Mouse (Mus musculus): ENCODE results near the gene Gm49396. TPM values are rescaled to one million over a fixed set of nuclear protein-coding genes. Genes with fewer than 3 reads are reported as not detected.

The Gm49396 gene
- total and polyA plus RNA-seq, 2 experiments from 2014 or later: 3.7 to 6.4 TPM

DNA sequence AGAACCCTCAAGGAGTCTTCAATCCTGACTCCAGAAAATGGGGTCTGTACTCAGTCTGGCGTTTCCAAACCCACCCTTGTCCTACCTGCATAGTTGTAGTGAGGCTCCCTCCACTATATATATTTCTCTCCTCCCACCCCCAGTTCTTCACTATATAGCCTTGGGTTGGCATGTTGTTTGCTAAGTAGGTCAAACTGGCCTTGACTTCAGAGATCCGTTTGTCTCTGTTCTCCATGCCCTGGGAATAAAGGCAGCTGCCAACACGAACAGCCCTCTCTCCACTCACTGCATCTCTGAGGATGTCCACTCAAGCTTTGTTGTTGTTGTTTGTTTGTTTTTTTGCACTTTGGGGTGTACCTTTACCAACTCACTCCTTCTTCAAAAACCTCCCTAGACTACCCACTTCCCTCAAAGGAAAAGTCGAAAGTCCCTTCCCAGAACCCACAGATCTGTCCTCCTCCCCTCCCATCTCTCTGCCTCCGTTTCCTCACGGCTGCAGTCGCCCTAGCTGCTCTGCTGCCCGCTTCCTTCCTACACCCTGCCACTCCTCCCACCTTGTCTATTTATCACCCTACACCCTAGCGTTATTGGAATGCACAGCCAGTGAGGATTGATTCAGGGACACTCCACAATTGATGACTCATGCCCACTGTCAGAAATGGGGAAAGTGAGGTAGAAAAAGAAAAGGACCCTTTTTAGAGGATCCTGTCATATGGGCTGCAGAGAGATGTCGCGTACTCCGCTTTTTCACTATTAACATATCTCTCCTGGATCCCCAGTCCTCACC is 4.3 kb upstream of the Gm49396 start:
- H3K4me1 ChIP-seq (ENCODE audit: insufficient read depth, low read length): peaks cover 10% of the 10 kb centered on the region
- H3K4me3 ChIP-seq (ENCODE audit: low read length): peak overlapping the region; percentile 60
- 14% methylated on average over 12 of the region's 12 CpGs for WGBS
- peak overlapping the region; percentile 71; the same call in 1 of the 2 replicates for H3K27ac ChIP-seq
- ATAC-seq: no peak
- peak overlapping the region; percentile 99 for H3K4me2 ChIP-seq (ENCODE audit: low read depth, low read length)
- H3K36me3 ChIP-seq (ENCODE audit: insufficient read depth, low read length): peaks cover 19% of the 10 kb centered on the region
- DNase-seq (ENCODE audit: low spot score): no peak
- no peaks in the 10 kb centered on the region for H3K9me3 ChIP-seq (ENCODE audit: low read length)
- TF ChIP-seq CTCF (IDR thresholded peaks at IDR 0.05; ENCODE audit: low read depth): no peak
- peak overlapping the region; percentile 64 for H3K9ac ChIP-seq (replicated peaks; ENCODE audit: low read length)
- H3K27me3 ChIP-seq (ENCODE audit: insufficient read depth, low read length): no peaks in the 10 kb centered on the region

DNA sequence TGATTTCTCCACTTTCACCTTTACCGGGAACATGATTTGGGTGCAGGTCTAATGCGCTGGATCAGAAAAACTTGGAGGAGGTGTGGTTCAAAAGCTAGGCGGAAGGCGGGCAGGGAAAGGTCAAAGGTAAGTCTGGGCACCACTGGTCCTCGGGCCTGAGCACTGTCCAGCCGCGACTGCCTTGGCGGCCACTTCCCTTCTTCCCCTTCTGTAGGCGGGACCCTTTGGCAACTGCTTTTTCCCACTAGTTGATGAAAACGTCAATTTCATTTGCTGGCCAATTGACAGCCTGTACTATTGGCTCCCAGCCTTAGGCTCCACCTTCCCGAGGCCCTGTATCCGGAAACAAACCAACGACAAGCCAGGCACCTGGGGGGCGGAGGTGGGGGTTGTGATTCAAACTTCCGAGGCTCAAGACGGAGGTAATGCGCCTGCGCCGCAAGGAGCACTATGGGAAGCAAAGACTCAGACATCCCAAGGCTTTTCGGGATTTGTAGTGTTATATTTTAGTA is 3.6 kb upstream of the Gm49396 start, which contains the start of gene Lin37:
Gene Lin37 (minus strand): TSS at position 396 of the 512 bp plus-strand sequence.
- Histone ChIP-seq H3K27me3 (ENCODE audit: insufficient read depth, low read length) (no peaks in the 10 kb centered on the region), H3K36me3 (ENCODE audit: insufficient read depth, low read length) (peaks cover 19% of the 10 kb centered on the region), H3K4me1 (ENCODE audit: insufficient read depth, low read length) (peaks cover 10% of the 10 kb centered on the region), H3K4me2 (ENCODE audit: low read depth, low read length) (peak within 1 kb of the TSS; percentile 99), H3K4me3 (ENCODE audit: low read length) (peak within 1 kb of the TSS; percentile 60), H3K27ac (peak within 1 kb of the TSS; percentile 71), H3K9ac (replicated peaks; ENCODE audit: low read length) (peak within 1 kb of the TSS; percentile 64), H3K9me3 (ENCODE audit: low read length) (no peaks in the 10 kb centered on the region)
- DNase-seq (ENCODE audit: low spot score) (peak; percentile 99), ATAC-seq (peak; percentile 90)
- under 1% methylated on average over 20 of the region's 20 CpGs for WGBS
- no peak for TF ChIP-seq CTCF (IDR thresholded peaks at IDR 0.05; ENCODE audit: low read depth)

DNA sequence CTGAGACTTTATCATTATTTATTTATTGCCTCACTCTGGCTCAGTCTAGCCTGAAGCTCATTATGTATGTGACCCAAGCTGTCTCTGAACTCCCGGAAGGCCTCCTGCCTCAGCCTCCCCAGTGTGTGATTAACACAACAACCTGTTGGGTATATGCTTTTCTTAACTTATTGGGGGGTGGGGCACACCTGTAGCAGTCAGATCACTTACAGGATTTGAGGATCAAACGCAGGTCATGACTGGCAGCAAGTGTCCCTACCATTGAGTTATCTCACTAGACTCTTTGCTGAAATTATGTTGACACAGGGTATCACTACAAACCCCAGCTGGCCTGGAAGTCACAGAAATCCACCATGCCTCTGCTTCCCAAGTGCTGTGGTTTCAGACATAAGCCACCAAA is 2.8 kb upstream of the Gm49396 start:
- DNase-seq (ENCODE audit: low spot score): no peak
- no peak for TF ChIP-seq CTCF (IDR thresholded peaks at IDR 0.05; ENCODE audit: low read depth)
- Histone ChIP-seq H3K4me2 (ENCODE audit: low read depth, low read length) (no peak overlapping the region), H3K27me3 (ENCODE audit: insufficient read depth, low read length) (no peaks in the 10 kb centered on the region), H3K9ac (replicated peaks; ENCODE audit: low read length) (no peak overlapping the region), H3K9me3 (ENCODE audit: low read length) (no peaks in the 10 kb centered on the region), H3K27ac (no peak overlapping the region), H3K36me3 (ENCODE audit: insufficient read depth, low read length) (peaks cover 17% of the 10 kb centered on the region; the same call in 1 of the 2 replicates), H3K4me3 (ENCODE audit: low read length) (no peak overlapping the region), H3K4me1 (ENCODE audit: insufficient read depth, low read length) (peaks cover 10% of the 10 kb centered on the region)
- no peak for ATAC-seq
- WGBS: 68% methylated on average over 2 of the region's 2 CpGs

DNA sequence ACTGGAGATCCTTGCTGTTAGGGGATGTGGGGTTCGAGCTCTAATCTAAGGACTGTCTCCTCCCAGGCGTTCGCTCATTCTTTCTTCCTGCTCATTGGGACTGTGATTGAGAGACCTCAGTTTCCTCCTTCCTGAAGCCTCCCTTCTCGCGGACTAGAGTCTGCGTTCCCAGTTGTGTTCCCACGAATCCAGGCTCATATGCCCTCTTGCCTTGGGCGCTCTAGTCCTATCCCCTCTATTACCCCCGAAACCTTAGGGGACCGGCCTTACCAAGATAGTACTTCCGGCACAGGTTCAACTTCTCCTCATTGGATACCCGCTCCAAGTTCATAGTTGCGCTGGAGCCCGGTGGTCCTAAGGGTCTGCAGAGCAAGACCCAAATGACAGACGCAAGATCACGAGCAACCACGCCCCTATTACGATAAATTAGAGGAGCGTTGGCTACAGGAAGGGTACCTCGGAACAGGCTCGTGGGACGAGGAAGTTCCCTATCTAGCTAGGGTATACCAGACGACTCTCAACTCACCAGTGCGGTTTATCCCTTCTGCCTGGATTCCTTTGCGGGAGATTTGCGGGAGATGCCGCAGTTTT is 523 bp upstream of the Gm49396 start:
- TF ChIP-seq CTCF (IDR thresholded peaks at IDR 0.05; ENCODE audit: low read depth): no peak
- peak overlapping the region; percentile 90 for H3K4me2 ChIP-seq (ENCODE audit: low read depth, low read length)
- 2% methylated on average over 27 of the region's 27 CpGs for WGBS
- H3K9me3 ChIP-seq (ENCODE audit: low read length): no peaks in the 10 kb centered on the region
- peak overlapping the region; percentile 65 for H3K9ac ChIP-seq (replicated peaks; ENCODE audit: low read length)
- H3K36me3 ChIP-seq (ENCODE audit: insufficient read depth, low read length): peaks cover 23% of the 10 kb centered on the region
- peak; percentile 26 for DNase-seq (ENCODE audit: low spot score)
- H3K27me3 ChIP-seq (ENCODE audit: insufficient read depth, low read length): no peaks in the 10 kb centered on the region
- peak overlapping the region; percentile 63 for H3K4me3 ChIP-seq (ENCODE audit: low read length)
- peaks cover 10% of the 10 kb centered on the region for H3K4me1 ChIP-seq (ENCODE audit: insufficient read depth, low read length)
- H3K27ac ChIP-seq: peak overlapping the region; percentile 89
- peak; percentile 6; the same call in 1 of the 2 replicates for ATAC-seq

DNA sequence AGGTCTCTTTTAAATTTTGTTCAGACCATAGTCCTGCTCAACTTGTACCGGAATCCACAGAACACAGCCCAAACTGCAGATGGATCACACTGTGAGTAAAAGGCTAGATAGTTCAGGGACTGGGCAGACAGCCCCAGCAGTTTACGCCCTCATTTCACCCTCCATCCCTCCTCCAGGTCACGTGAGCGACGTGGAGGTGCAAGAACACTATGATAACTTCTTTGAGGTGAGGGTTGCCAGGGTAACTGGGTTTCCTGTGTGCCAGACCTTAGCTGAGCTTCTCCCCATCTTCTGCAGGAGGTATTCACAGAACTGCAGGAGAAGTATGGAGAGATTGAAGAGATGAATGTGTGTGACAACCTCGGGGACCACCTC is 749 bp downstream of the Gm49396 start:
- no peaks in the 10 kb centered on the region for H3K9me3 ChIP-seq (ENCODE audit: low read length)
- DNase-seq (ENCODE audit: low spot score) (no peak), ATAC-seq (no peak)
- H3K9ac ChIP-seq (replicated peaks; ENCODE audit: low read length): peak overlapping the region; percentile 65
- no peaks in the 10 kb centered on the region for H3K27me3 ChIP-seq (ENCODE audit: insufficient read depth, low read length)
- peak overlapping the region; percentile 90 for H3K4me2 ChIP-seq (ENCODE audit: low read depth, low read length)
- peak overlapping the region; percentile 89 for H3K27ac ChIP-seq
- 25% methylated on average over 6 of the region's 6 CpGs for WGBS
- no peak for TF ChIP-seq CTCF (IDR thresholded peaks at IDR 0.05; ENCODE audit: low read depth)
- peaks cover 31% of the 10 kb centered on the region for H3K36me3 ChIP-seq (ENCODE audit: insufficient read depth, low read length)
- peak overlapping the region; percentile 63 for H3K4me3 ChIP-seq (ENCODE audit: low read length)
- H3K4me1 ChIP-seq (ENCODE audit: insufficient read depth, low read length): peaks cover 2% of the 10 kb centered on the region; the same call in 1 of the 2 replicates

DNA sequence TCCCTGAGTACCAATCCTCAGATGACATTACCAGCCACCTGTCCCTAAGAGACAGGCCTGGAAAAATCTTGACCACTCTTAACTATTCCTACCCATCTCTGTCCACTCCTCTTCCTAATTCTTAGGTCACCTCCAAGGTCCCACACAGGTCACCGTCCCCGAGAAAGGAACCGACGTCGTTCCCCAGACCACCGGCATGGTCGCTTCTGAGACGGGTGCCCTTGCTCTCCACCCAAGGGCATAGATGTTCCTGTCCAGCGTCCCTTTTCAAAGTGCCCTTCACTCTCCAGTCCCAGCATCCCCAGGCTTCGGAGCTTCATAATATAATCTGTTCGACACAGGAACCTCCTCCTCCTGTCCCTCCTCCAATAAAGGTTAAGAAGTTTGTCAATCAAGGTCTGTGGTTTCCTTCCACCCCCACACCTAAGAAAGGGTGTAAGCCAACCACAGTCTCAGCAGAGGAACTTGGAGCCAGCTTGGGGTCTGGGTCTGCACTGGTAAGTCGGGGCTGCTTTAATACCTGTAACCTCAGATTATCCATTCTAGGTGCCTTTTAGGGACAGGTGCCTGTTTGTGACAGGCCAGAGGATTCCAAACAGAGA is 1.9 kb downstream of the Gm49396 start, which contains the start of gene Igflr1:
Gene Igflr1 (plus strand): TSS at position 458 of the 602 bp plus-strand sequence.
- no peak within 1 kb of the TSS for H3K4me2 ChIP-seq (ENCODE audit: low read depth, low read length)
- no peaks in the 10 kb centered on the region for H3K9me3 ChIP-seq (ENCODE audit: low read length)
- 94% methylated on average over 12 of the region's 12 CpGs for WGBS
- H3K4me3 ChIP-seq (ENCODE audit: low read length): no peak within 1 kb of the TSS
- no peak within 1 kb of the TSS for H3K9ac ChIP-seq (replicated peaks; ENCODE audit: low read length)
- ATAC-seq (no peak), DNase-seq (ENCODE audit: low spot score) (no peak)
- TF ChIP-seq CTCF (IDR thresholded peaks at IDR 0.05; ENCODE audit: low read depth): no peak
- no peaks in the 10 kb centered on the region for H3K27me3 ChIP-seq (ENCODE audit: insufficient read depth, low read length)
- peaks cover 43% of the 10 kb centered on the region for H3K36me3 ChIP-seq (ENCODE audit: insufficient read depth, low read length)
- H3K4me1 ChIP-seq (ENCODE audit: insufficient read depth, low read length): no peaks in the 10 kb centered on the region
- H3K27ac ChIP-seq: no peak within 1 kb of the TSS

All from hindbrain, postnatal 0 days (tissue).